Mouse (Mus musculus) fat pad, adult 2 months (tissue): Measurements from ENCODE around the gene Gm36210.

Source experiments
- DNase-seq: peaks from one replicate; pipeline ENCODE4 v3.0.0-alpha.2; 2011; ENCODE audit warnings: low read depth, low spot score; ENCODE audit errors: extremely low read depth

Gm36210 gene

GRCm38 (mm10) chr7:4906466-4906950 lies at the start of gene Gm36210:
Gene Gm36210 (minus strand): TSS chr7:4906516.
- DNase-seq = no peak

GRCm38 (mm10) chr7:4953815-4954445 lies 47.6 kb upstream of the Gm36210 start:
- no peak for DNase-seq

- DNase-seq = no peak
Observed at GRCm38 (mm10) chr7:4950561-4951342, 44.4 kb upstream of the Gm36210 start.

GRCm38 (mm10) chr7:4948386-4948785 lies 42.1 kb upstream of the Gm36210 start:
- no peak for DNase-seq

GRCm38 (mm10) chr7:4947855-4948254 lies 41.5 kb upstream of the Gm36210 start:
- no peak for DNase-seq

GRCm38 (mm10) chr7:4943223-4943815 lies 37.0 kb upstream of the Gm36210 start:
- peak; percentile 34 for DNase-seq

GRCm38 (mm10) chr7:4942673-4943072 lies 36.4 kb upstream of the Gm36210 start:
- no peak for DNase-seq

GRCm38 (mm10) chr7:4940068-4940479 lies 33.8 kb upstream of the Gm36210 start:
- no peak for DNase-seq

- DNase-seq = no peak
Observed at GRCm38 (mm10) chr7:4938456-4938855, 32.1 kb upstream of the Gm36210 start.

GRCm38 (mm10) chr7:4937392-4937791 lies 31.1 kb upstream of the Gm36210 start:
- no peak for DNase-seq

- no peak for DNase-seq
Observed at GRCm38 (mm10) chr7:4936832-4937231, 30.5 kb upstream of the Gm36210 start.

- DNase-seq = no peak
Observed at GRCm38 (mm10) chr7:4934160-4934914, 28.0 kb upstream of the Gm36210 start.

- no peak for DNase-seq
Observed at GRCm38 (mm10) chr7:4933103-4933502, 26.8 kb upstream of the Gm36210 start.

- DNase-seq = no peak
Observed at GRCm38 (mm10) chr7:4928323-4928722, 22.0 kb upstream of the Gm36210 start.

GRCm38 (mm10) chr7:4927711-4928110 lies 21.4 kb upstream of the Gm36210 start:
- DNase-seq = no peak

- no peak for DNase-seq
Observed at GRCm38 (mm10) chr7:4926849-4927248, 20.5 kb upstream of the Gm36210 start.

- DNase-seq = no peak
Observed at GRCm38 (mm10) chr7:4925441-4926381, 19.4 kb upstream of the Gm36210 start, which contains the start of gene Ssc5d. Gene Ssc5d (plus strand): TSS chr7:4925785.

- no peak for DNase-seq
Observed at GRCm38 (mm10) chr7:4924891-4925301, 18.6 kb upstream of the Gm36210 start.

- DNase-seq = no peak
Observed at GRCm38 (mm10) chr7:4924483-4924882, 18.2 kb upstream of the Gm36210 start.
